Mouse (Mus musculus) midbrain, embryonic 16.5 days (tissue): ENCODE measurements around the gene Dnajc19. TPM values are rescaled to one million over a fixed set of nuclear protein-coding genes. Genes with fewer than 3 reads are reported as not detected.

ENCODE experiments used
- ATAC-seq: fragments of 200-750 bp; cut with Nextera tagmentation; 2 replicates; pipeline ENCODE4 v1.8.0; 2017; ENCODE audit warnings: moderate TSS enrichment
- H3K27ac ChIP-seq: fragments of 300-500 bp; sonication (generic); 2 replicates; pipeline ENCODE4 v1.5.1; 2014; ENCODE audit warnings: mild to moderate bottlenecking, low read length, mixed read lengths
- H3K27me3 ChIP-seq: fragments of 300-500 bp; sonication (generic); 2 replicates; pipeline ENCODE4 v1.6.1; 2014; ENCODE audit warnings: low read depth, low read length, mixed read lengths; ENCODE audit not compliant: control insufficient read depth, insufficient read depth
- H3K36me3 ChIP-seq: fragments of 300-500 bp; sonication (generic); 2 replicates; pipeline ENCODE4 v1.6.1; 2014; ENCODE audit warnings: mild to moderate bottlenecking, low read length, moderate library complexity, mixed read lengths; ENCODE audit not compliant: control insufficient read depth, insufficient read depth
- H3K4me1 ChIP-seq: fragments of 300-500 bp; sonication (generic); 2 replicates; pipeline ENCODE4 v1.6.1; 2014; ENCODE audit warnings: mild to moderate bottlenecking, low read length, mixed read lengths; ENCODE audit not compliant: control insufficient read depth, insufficient read depth
- H3K4me2 ChIP-seq: fragments of 300-500 bp; sonication (generic); 2 replicates; pipeline ENCODE4 v1.6.1; 2014; ENCODE audit warnings: mild to moderate bottlenecking, low read length, mixed read lengths
- H3K4me3 ChIP-seq: fragments of 300-500 bp; sonication (generic); 2 replicates; pipeline ENCODE4 v1.5.1; 2014; ENCODE audit warnings: low read depth, mild to moderate bottlenecking, low read length, moderate library complexity, mixed read lengths
- H3K9ac ChIP-seq: fragments of 300-500 bp; sonication (generic); 2 replicates; pipeline ENCODE4 v1.6.1; 2014; ENCODE audit warnings: low read depth, low read length, mixed read lengths
- H3K9me3 ChIP-seq: fragments of 300-500 bp; sonication (generic); replicated peaks from 2 replicates; pipeline ENCODE4 v1.6.1; 2014; ENCODE audit warnings: mild to moderate bottlenecking, low read length, mixed read lengths; ENCODE audit not compliant: control insufficient read depth, poor library complexity, severe bottlenecking
- WGBS: fragments of 180-500 bp; shearing (Covaris S2); extraction: QIAGEN DNeasy Blood & Tissue Kit; methylation state at CpG from one replicate; pipeline ENCODE4 v1.1.7; 2014; 5-methylcytosine and 5-hydroxymethylcytosine counted together
- polyA plus RNA-seq: library from polyadenylated mRNA; unstranded; fragments of >200 nt; fragmentation: Nextera tagmentation; extraction: Ambion mirVana; gene quantifications from 2 replicates; pipeline ENCODE4 v1.2.1, GENCODE M21; 2015

Dnajc19 gene
- polyA plus RNA-seq: 107 and 118 TPM in 2 replicates

DNA sequence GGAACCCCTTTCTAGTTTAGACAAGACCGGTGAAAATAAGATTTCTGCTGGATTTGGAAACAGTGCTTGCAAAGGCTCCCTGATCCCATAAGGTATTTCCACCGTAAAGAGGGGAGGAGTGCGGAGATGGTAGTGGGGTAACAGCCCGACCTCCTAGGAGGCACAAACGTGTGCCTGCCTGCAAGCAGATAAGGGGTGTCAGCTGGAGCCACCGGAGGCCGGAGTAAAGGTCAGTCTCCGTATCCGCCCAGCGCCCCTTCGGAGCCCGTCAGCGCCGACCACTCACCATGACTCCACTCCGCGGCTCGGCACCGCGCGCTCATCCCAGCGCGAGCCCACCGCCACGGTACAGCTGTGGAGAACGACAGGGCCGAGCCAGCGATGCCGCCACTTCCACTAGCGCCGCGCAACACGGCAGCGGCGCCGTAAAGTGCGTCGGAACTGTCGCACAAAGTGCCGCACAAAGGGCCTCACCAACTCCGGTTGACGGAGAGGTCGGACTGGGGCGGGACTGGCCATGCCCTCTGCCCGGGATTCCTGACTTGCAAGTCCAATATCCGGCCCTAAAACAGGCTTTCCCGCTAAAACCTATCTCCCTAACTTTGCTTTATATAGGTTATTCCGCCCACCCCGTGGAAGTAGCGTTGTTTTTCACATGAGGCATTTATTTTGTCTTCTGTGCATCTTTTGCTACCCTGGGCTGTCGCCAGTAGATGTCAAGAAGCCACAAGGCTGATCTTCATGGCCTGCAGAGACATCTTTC, at the start of gene Dnajc19:
TSS of gene Dnajc19 (minus strand) at position 422 of the 763 bp plus-strand sequence.
- Histone ChIP-seq H3K27me3 (no peaks in the 10 kb centered on the region), H3K4me3 (peak within 1 kb of the TSS; percentile 75), H3K9ac (peak within 1 kb of the TSS; percentile 86), H3K4me1 (peaks cover 20% of the 10 kb centered on the region), H3K9me3 (no peaks in the 10 kb centered on the region), H3K36me3 (no peaks in the 10 kb centered on the region), H3K4me2 (peak within 1 kb of the TSS; percentile 60), H3K27ac (peak within 1 kb of the TSS; percentile 78)
- ATAC-seq: peak; percentile 95
- WGBS: under 1% methylated on average over 50 of the region's 50 CpGs

DNA sequence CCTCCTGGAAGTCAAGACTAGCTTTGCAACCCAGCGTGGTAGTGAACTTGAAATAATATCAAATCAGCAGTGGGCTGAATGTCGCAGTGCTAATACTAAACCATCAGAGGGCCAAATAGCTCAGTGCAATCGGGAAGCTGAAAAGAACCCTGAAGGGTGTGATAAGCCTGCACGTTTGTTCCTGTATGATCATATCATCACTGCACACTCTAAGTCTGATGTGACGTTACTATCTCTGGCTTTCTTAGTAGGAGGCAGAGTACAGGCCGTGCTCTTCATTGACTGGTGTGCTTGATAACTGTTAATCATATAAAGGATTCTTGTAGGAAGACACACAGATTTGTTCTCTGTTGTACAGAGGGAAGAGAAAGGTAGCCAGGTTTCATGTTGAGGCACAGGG, 48.8 kb upstream of the Dnajc19 start:
- no peaks in the 10 kb centered on the region for H3K36me3 ChIP-seq
- WGBS: 86% methylated on average over 6 of the region's 6 CpGs
- H3K4me1 ChIP-seq: no peaks in the 10 kb centered on the region
- H3K4me2 ChIP-seq: no peak overlapping the region
- ATAC-seq: no peak
- H3K9me3 ChIP-seq: no peaks in the 10 kb centered on the region
- H3K9ac ChIP-seq: no peak overlapping the region
- H3K4me3 ChIP-seq: no peak overlapping the region
- no peaks in the 10 kb centered on the region for H3K27me3 ChIP-seq
- H3K27ac ChIP-seq: no peak overlapping the region

DNA sequence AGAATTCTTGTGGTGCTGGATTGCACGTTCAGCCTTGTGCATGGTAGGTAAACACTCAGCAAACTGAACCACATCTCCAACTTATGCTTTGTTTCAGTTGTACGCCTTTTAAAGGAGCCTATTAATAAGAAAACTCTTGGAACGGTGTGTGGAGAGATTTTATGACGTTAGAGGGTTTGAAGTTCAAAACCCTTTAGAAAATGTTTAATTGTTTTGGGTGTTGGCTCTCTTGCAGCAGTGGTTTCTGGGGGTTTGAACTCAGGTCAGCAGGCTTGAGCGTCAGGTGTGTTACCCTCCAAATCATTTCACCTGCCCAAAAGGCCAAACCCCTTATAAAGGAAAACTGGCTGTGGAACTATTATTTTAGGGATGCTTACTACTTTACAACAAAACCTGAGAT, 40.2 kb upstream of the Dnajc19 start:
- WGBS: 87% methylated on average over 5 of the region's 5 CpGs
- Histone ChIP-seq H3K4me2 (no peak overlapping the region), H3K4me1 (no peaks in the 10 kb centered on the region), H3K36me3 (no peaks in the 10 kb centered on the region), H3K4me3 (no peak overlapping the region), H3K27ac (no peak overlapping the region), H3K27me3 (no peaks in the 10 kb centered on the region), H3K9me3 (no peaks in the 10 kb centered on the region; the same call in 1 of the 2 replicates), H3K9ac (no peak overlapping the region)
- no peak for ATAC-seq

DNA sequence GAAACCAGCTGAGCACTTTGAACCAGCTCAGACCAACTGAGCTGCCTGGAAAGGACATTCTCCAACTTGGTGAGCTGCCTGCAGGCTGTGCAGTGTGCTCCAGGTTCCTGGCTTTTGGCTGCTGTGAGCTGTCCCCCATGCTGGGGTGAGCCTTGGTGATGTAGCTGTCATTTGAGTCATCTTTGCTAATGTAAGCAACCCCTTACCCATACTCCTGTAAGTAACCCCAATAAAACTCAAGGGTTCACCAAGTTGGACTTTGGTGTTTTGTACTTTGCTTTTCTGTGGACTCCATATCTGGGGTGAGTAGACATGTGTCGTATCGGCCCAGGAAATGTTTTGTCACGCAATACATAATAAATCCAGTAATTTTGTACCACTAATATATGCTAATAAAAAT, 39.7 kb upstream of the Dnajc19 start:
- Histone ChIP-seq H3K4me1 (peaks cover 1% of the 10 kb centered on the region; the same call in 1 of the 2 replicates), H3K4me3 (no peak overlapping the region), H3K9ac (no peak overlapping the region), H3K27me3 (no peaks in the 10 kb centered on the region), H3K9me3 (no peaks in the 10 kb centered on the region; the same call in 1 of the 2 replicates), H3K36me3 (no peaks in the 10 kb centered on the region), H3K27ac (no peak overlapping the region), H3K4me2 (no peak overlapping the region)
- 95% methylated on average over 3 of the region's 3 CpGs for WGBS
- no peak for ATAC-seq

DNA sequence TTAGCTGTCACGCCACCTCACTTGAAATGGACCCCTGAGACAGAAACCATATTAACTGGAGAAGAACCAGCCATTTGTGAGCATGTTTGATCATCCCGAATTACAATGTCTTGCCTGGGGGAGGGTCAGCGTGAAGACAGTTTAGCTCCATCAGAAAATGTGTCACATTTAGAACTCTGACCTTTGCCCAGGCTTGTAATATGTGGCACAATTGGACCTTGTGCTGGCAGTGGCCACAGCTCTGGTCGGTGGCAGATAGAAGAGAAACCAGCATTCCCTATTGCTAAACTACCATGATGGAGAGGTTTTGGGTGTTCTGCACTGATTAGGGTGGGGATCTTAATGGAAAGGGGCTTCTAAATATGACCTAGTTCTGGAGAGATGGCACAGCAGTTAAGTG, 38.7 kb upstream of the Dnajc19 start:
- peaks cover 3% of the 10 kb centered on the region; the same call in 1 of the 2 replicates for H3K4me1 ChIP-seq
- H3K9ac ChIP-seq: no peak overlapping the region
- no peaks in the 10 kb centered on the region for H3K36me3 ChIP-seq
- no peak overlapping the region for H3K27ac ChIP-seq
- H3K9me3 ChIP-seq: no peaks in the 10 kb centered on the region; the same call in 1 of the 2 replicates
- H3K27me3 ChIP-seq: no peaks in the 10 kb centered on the region
- WGBS: 76% methylated on average over 4 of the region's 4 CpGs
- ATAC-seq: no peak
- no peak overlapping the region for H3K4me2 ChIP-seq
- H3K4me3 ChIP-seq: no peak overlapping the region

DNA sequence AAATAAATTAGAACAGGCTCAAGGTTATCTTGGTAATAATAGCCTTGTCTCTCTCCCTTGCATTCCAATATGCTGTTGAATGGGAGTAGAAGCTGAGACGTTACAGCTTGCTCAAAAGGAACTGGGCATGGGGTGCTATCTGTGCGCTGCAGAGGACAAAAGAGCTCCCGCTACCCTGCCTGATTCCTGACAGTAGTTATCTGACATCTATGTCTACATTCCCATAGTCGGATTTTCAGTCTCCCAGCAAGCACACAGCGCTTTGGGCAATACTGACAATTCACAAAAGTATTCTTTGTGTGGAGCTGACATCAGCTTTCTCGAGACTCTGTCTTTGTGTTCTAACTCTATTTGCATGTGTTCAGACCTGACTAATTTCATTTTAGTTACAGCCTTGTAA, 34.7 kb upstream of the Dnajc19 start:
- H3K4me1 ChIP-seq: peaks cover 3% of the 10 kb centered on the region; the same call in 1 of the 2 replicates
- H3K36me3 ChIP-seq: no peaks in the 10 kb centered on the region
- WGBS: 10% methylated on average over 6 of the region's 6 CpGs
- H3K27me3 ChIP-seq: no peaks in the 10 kb centered on the region
- H3K9ac ChIP-seq: no peak overlapping the region
- no peak overlapping the region for H3K4me3 ChIP-seq
- peak overlapping the region; percentile 7; the same call in 1 of the 2 replicates for H3K4me2 ChIP-seq
- no peak overlapping the region for H3K27ac ChIP-seq
- no peaks in the 10 kb centered on the region; the same call in 1 of the 2 replicates for H3K9me3 ChIP-seq
- ATAC-seq: peak; percentile 65; the same call in 1 of the 2 replicates

DNA sequence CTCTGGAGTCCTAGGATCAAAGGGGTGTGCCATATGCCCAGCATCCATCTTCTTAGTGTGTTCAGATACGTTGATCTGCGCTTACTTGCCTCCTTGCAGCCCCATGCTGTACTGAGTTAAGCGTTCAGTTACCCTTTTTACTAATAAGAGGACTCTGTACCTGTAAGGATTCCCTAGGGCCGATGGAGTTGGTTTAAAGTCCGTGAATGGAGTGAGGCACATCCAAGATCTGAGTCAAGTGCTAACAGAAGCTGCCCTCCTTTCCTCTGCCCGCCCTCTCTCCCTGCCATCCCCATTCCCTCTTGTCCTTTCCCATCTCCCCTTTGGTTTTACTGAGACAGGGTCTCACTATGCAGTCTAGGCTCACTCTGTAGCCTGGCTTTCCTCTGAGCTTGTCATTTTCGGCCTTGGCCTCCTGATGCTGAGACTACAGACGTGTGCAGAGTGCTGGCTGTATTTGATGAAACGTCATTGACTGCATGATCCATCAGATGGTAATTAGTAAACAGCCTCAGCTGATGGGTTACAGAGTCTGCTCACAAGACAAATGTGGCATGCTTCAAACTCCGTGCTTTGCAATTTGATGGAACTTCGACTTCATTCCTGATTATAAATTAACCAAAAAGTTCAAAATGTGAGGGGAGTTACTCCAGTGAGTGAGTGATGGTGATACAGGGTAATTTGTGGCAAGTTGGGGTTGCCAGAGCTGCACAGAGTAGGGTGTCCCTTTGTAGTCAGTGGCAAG, 31.0 kb upstream of the Dnajc19 start:
- H3K4me2 ChIP-seq: no peak overlapping the region
- no peaks in the 10 kb centered on the region for H3K36me3 ChIP-seq
- no peak for ATAC-seq
- H3K27me3 ChIP-seq: no peaks in the 10 kb centered on the region
- no peaks in the 10 kb centered on the region; the same call in 1 of the 2 replicates for H3K9me3 ChIP-seq
- no peak overlapping the region for H3K27ac ChIP-seq
- 77% methylated on average over 11 of the region's 11 CpGs for WGBS
- H3K9ac ChIP-seq: no peak overlapping the region
- H3K4me3 ChIP-seq: no peak overlapping the region
- H3K4me1 ChIP-seq: peaks cover 3% of the 10 kb centered on the region; the same call in 1 of the 2 replicates

DNA sequence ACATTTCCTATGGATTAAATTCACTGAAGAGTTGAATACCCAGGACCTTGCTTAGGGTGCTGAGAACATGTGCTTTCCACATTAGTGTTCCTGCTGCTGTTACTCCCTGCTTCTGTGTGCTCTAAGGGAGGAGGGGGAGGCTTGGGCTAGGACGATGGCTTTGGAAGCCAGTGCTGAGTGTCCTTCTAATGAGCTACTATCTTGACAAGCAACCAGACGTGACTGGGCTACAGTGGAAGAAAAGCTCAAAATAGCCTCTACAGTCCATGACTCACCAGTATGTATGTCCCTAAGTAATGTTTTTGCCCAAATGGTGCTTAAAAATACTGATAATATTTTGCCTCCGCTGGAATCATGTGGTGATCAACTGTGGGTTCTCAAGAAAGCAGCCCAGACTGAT, 26.5 kb upstream of the Dnajc19 start:
- H3K4me3 ChIP-seq: no peak overlapping the region
- no peak for ATAC-seq
- H3K9ac ChIP-seq: no peak overlapping the region
- H3K36me3 ChIP-seq: no peaks in the 10 kb centered on the region
- peaks cover 5% of the 10 kb centered on the region for H3K4me1 ChIP-seq
- WGBS: 71% methylated on average over 3 of the region's 3 CpGs
- no peaks in the 10 kb centered on the region for H3K27me3 ChIP-seq
- no peaks in the 10 kb centered on the region for H3K9me3 ChIP-seq
- no peak overlapping the region for H3K4me2 ChIP-seq
- no peak overlapping the region for H3K27ac ChIP-seq

DNA sequence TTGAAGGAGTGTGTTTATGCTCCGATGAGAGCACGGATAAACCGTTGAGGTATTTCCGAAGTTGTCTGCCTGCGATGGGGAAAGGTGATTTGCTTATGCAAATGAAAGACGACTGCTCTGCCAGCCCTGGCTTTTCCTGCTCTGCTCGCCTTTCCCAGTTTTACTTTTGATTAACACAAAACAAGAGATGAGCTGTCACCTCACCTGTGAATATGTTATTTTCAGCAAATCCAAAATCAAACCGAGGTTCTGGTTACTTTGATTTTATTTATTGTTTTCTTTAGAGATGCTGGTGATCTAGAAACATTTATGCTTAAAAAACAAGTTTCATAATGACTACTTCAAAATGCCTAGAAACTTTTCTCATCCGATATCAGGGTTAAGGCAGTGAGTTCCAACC, 25.3 kb upstream of the Dnajc19 start:
- peak overlapping the region; percentile 12; the same call in 1 of the 2 replicates for H3K4me2 ChIP-seq
- H3K4me3 ChIP-seq: no peak overlapping the region
- H3K9me3 ChIP-seq: no peaks in the 10 kb centered on the region
- WGBS: 25% methylated on average over 9 of the region's 9 CpGs
- H3K27me3 ChIP-seq: no peaks in the 10 kb centered on the region
- H3K9ac ChIP-seq: 0 out of 2 replicates have a peak overlapping the region, but pooled peaks have one; percentile 14
- H3K27ac ChIP-seq: no peak overlapping the region
- ATAC-seq: no peak
- H3K4me1 ChIP-seq: peaks cover 5% of the 10 kb centered on the region
- no peaks in the 10 kb centered on the region for H3K36me3 ChIP-seq
